Mouse (Mus musculus) midbrain, embryonic 15.5 days (tissue): ENCODE data around the gene Hao2. TPM values are rescaled to one million over a fixed set of nuclear protein-coding genes. Genes with fewer than 3 reads are reported as not detected.

ENCODE experiments used
- ATAC-seq: fragments of 200-750 bp; cut with Nextera tagmentation; replicated peaks from 2 replicates; pipeline ENCODE4 v1.8.0; 2017; ENCODE audit warnings: moderate TSS enrichment
- H3K27ac ChIP-seq: fragments of 300-500 bp; sonication (generic); 2 replicates; pipeline ENCODE4 v1.5.1; 2015; ENCODE audit warnings: mild to moderate bottlenecking, inconsistent platforms
- H3K27me3 ChIP-seq: fragments of 300-500 bp; sonication (generic); replicated peaks from 2 replicates; pipeline ENCODE4 v1.6.1; 2015; ENCODE audit warnings: inconsistent platforms
- H3K36me3 ChIP-seq: fragments of 300-500 bp; sonication (generic); replicated peaks from 2 replicates; pipeline ENCODE4 v1.6.1; 2015; ENCODE audit warnings: inconsistent platforms
- H3K4me1 ChIP-seq: fragments of 300-500 bp; sonication (generic); 2 replicates; pipeline ENCODE4 v1.6.1; 2015; ENCODE audit warnings: inconsistent platforms
- H3K4me2 ChIP-seq: fragments of 300-500 bp; sonication (generic); 2 replicates; pipeline ENCODE4 v1.6.1; 2015; ENCODE audit warnings: inconsistent platforms, mild to moderate bottlenecking, moderate library complexity
- H3K4me3 ChIP-seq: fragments of 300-500 bp; sonication (generic); 2 replicates; pipeline ENCODE4 v1.5.1; 2015; ENCODE audit warnings: mild to moderate bottlenecking, inconsistent platforms
- H3K9ac ChIP-seq: fragments of 300-500 bp; sonication (generic); 2 replicates; pipeline ENCODE4 v1.6.1; 2015; ENCODE audit warnings: mild to moderate bottlenecking, inconsistent platforms
- H3K9me3 ChIP-seq: fragments of 300-500 bp; sonication (generic); 2 replicates; pipeline ENCODE4 v1.6.1; 2016; ENCODE audit warnings: inconsistent platforms
- WGBS: fragments of 180-500 bp; shearing (Covaris S2); methylation state at CpG from one replicate; pipeline ENCODE4 v1.1.7; 2015; ENCODE audit warnings: mixed read lengths; 5-methylcytosine and 5-hydroxymethylcytosine counted together
- polyA plus RNA-seq: library from polyadenylated mRNA; unstranded; fragments of >200 nt; fragmentation: Nextera tagmentation; extraction: Ambion mirVana; gene quantifications from 2 replicates; pipeline ENCODE4 v1.2.1, GENCODE M21; 2015

Hao2 gene
- polyA plus RNA-seq = 0.10 TPM in 1 of 2 replicates, not detected in the other

DNA sequence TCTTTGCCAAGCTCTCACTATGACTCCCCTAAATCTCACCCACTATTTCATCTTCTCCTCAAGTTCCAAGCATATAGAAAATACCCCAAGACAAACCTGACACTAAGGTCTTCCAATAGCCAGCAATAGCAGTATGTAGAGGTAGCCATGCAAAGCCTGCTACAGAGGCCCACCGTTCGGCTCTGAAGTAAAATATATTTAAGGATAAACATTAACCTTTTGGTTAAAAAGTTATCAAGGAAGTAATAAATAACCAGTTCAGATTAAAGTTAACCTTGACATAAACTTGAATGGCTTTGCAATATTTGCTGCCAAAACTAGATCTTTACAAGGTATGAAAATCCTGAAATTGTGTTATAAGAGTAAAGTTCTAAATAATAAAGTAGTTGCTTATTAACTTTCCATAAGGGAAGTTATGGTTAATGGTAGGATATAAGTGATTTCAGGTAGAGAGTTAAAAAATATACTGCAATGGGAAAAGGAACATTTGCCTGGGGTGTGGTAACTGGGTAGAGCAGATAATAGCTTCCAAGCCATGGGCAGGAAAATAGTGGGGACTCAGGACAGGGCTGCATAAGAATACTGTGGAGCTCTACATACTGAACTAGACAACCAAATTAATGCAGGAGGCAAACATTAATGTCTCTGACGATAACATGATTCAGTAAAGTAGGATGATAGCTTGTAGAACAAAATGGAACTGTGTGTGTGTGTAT is at the start of gene Hao2:
Gene Hao2 (minus strand): TSS at position 183 of the 716 bp plus-strand sequence.
- H3K4me3 ChIP-seq = no peak within 1 kb of the TSS
- H3K36me3 ChIP-seq = no peaks in the 10 kb centered on the region
- no peaks in the 10 kb centered on the region for H3K27me3 ChIP-seq
- 88% methylated on average over 3 of the region's 3 CpGs for WGBS
- H3K9ac ChIP-seq = no peak within 1 kb of the TSS
- ATAC-seq = no peak
- no peaks in the 10 kb centered on the region for H3K9me3 ChIP-seq
- no peak within 1 kb of the TSS for H3K4me2 ChIP-seq
- no peaks in the 10 kb centered on the region for H3K4me1 ChIP-seq
- no peak within 1 kb of the TSS for H3K27ac ChIP-seq

- peak; percentile 64 for ATAC-seq
- H3K27ac ChIP-seq = no peak overlapping the region
- 31% methylated on average over 10 of the region's 10 CpGs for WGBS
- no peaks in the 10 kb centered on the region for H3K36me3 ChIP-seq
- H3K4me3 ChIP-seq = peak overlapping the region; percentile 34
- no peaks in the 10 kb centered on the region for H3K27me3 ChIP-seq
- peak overlapping the region; percentile 7; the same call in 1 of the 2 replicates for H3K9ac ChIP-seq
- H3K9me3 ChIP-seq = no peaks in the 10 kb centered on the region
- H3K4me2 ChIP-seq = peak overlapping the region; percentile 64
- peaks cover 15% of the 10 kb centered on the region for H3K4me1 ChIP-seq
Observed at GRCm38 (mm10) chr3:98941601-98942000, 48.6 kb upstream of the Hao2 start.

GRCm38 (mm10) chr3:98941066-98941551 is 48.1 kb upstream of the Hao2 start:
- H3K27ac ChIP-seq = peak overlapping the region; percentile 26; the same call in 1 of the 2 replicates
- H3K4me3 ChIP-seq = peak overlapping the region; percentile 34
- peak overlapping the region; percentile 64 for H3K4me2 ChIP-seq
- WGBS = 6% methylated on average over 24 of the region's 24 CpGs
- no peaks in the 10 kb centered on the region for H3K27me3 ChIP-seq
- H3K36me3 ChIP-seq = no peaks in the 10 kb centered on the region
- H3K4me1 ChIP-seq = peaks cover 15% of the 10 kb centered on the region
- ATAC-seq = peak; percentile 92
- H3K9ac ChIP-seq = peak overlapping the region; percentile 7; the same call in 1 of the 2 replicates
- no peaks in the 10 kb centered on the region for H3K9me3 ChIP-seq

GRCm38 (mm10) chr3:98940225-98940624 is 47.2 kb upstream of the Hao2 start:
- Histone ChIP-seq H3K27me3 (no peaks in the 10 kb centered on the region), H3K4me2 (no peak overlapping the region), H3K4me3 (no peak overlapping the region), H3K9me3 (no peaks in the 10 kb centered on the region), H3K27ac (no peak overlapping the region), H3K36me3 (no peaks in the 10 kb centered on the region), H3K9ac (no peak overlapping the region), H3K4me1 (peaks cover 15% of the 10 kb centered on the region)
- no peak for ATAC-seq
- 59% methylated on average over 4 of the region's 4 CpGs for WGBS

- no peak for ATAC-seq
- Histone ChIP-seq H3K27me3 (no peaks in the 10 kb centered on the region), H3K36me3 (no peaks in the 10 kb centered on the region), H3K4me3 (no peak overlapping the region), H3K4me1 (peaks cover 9% of the 10 kb centered on the region), H3K9ac (no peak overlapping the region), H3K27ac (no peak overlapping the region), H3K4me2 (no peak overlapping the region), H3K9me3 (no peaks in the 10 kb centered on the region)
- 91% methylated on average over 3 of the region's 3 CpGs for whole genome bisulfite sequencing
Observed at GRCm38 (mm10) chr3:98936446-98936845, 43.4 kb upstream of the Hao2 start.

DNA sequence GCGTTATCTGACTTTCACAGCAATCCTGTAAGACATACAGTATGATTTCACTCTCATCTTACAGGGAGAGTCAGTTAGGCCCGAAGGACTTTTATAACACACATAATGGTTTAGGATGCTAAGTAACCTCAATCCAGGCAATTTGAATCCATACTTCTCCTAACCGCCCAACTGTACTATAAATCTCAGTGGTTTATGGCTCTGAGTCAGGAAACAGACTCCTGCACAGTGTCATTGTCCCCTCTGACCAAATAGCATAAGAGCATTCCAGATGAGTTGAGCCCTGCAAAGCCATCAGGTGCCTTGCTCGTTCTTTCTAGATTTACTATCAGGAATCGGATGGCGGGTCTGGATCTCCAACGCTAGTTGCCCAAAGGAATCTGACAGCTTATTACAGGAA is 41.6 kb upstream of the Hao2 start:
- H3K4me2 ChIP-seq = no peak overlapping the region
- ATAC-seq = no peak
- H3K27me3 ChIP-seq = no peaks in the 10 kb centered on the region
- no peaks in the 10 kb centered on the region for H3K4me1 ChIP-seq
- WGBS = 94% methylated on average over 7 of the region's 7 CpGs
- H3K9me3 ChIP-seq = no peaks in the 10 kb centered on the region
- no peak overlapping the region for H3K27ac ChIP-seq
- no peak overlapping the region for H3K9ac ChIP-seq
- H3K4me3 ChIP-seq = no peak overlapping the region
- H3K36me3 ChIP-seq = no peaks in the 10 kb centered on the region

- Histone ChIP-seq H3K27ac (no peak overlapping the region), H3K9me3 (no peaks in the 10 kb centered on the region), H3K4me3 (no peak overlapping the region), H3K4me1 (no peaks in the 10 kb centered on the region), H3K9ac (no peak overlapping the region), H3K4me2 (no peak overlapping the region), H3K27me3 (no peaks in the 10 kb centered on the region), H3K36me3 (no peaks in the 10 kb centered on the region)
- 92% methylated on average over 1 of the region's 1 CpGs for WGBS
- no peak for ATAC-seq
Observed at GRCm38 (mm10) chr3:98934041-98934440, 41.0 kb upstream of the Hao2 start.

DNA sequence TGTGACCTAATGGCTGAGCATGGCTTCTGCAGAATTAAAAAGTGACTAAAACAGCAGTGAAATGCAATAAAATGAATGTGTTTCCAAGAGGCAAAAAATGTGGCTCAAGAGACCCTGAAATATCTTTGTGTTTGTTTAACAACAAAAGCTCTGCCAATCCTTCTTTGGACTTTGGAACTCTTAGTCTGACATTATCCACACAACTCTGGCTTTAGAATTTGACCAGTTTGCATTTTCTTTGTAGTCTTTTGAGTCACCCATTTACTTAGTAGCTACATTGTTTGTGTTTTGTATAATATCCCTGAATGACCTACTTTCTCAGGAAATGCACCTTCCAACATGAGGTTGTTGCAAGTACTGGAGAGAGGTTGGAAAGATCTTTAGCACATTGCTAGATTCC is 39.4 kb upstream of the Hao2 start:
- no peaks in the 10 kb centered on the region for H3K27me3 ChIP-seq
- no peaks in the 10 kb centered on the region for H3K36me3 ChIP-seq
- no peak overlapping the region for H3K4me3 ChIP-seq
- ATAC-seq = no peak
- no peaks in the 10 kb centered on the region for H3K4me1 ChIP-seq
- no peak overlapping the region for H3K27ac ChIP-seq
- no peak overlapping the region for H3K4me2 ChIP-seq
- H3K9ac ChIP-seq = no peak overlapping the region
- no peaks in the 10 kb centered on the region for H3K9me3 ChIP-seq

GRCm38 (mm10) chr3:98931836-98932235 is 38.8 kb upstream of the Hao2 start:
- Histone ChIP-seq H3K4me3 (no peak overlapping the region), H3K27me3 (no peaks in the 10 kb centered on the region), H3K4me2 (no peak overlapping the region), H3K9me3 (no peaks in the 10 kb centered on the region), H3K9ac (no peak overlapping the region), H3K36me3 (no peaks in the 10 kb centered on the region), H3K4me1 (no peaks in the 10 kb centered on the region), H3K27ac (no peak overlapping the region)
- ATAC-seq = no peak
- WGBS = 78% methylated on average over 1 of the region's 1 CpGs

DNA sequence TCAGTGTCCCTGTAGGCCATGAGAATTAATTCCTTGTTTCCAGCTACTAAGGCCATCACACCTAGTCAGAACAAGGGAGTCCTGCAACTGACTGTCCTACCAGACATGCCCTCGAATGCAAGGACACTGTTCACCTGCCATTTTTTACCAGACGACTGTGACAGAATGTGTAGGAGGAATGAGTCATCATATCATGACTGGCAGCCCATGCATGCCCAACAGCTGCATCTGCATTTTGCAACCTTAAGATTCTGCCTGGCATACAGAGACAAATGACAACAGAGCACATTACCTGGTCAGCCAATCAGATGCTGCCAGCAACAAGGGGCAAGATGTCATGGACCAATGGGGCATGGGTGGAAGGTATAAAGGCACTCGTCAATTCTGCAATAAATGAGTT is 27.4 kb upstream of the Hao2 start:
- H3K4me3 ChIP-seq = no peak overlapping the region
- H3K4me1 ChIP-seq = no peaks in the 10 kb centered on the region
- no peak overlapping the region for H3K27ac ChIP-seq
- no peak for ATAC-seq
- H3K27me3 ChIP-seq = no peaks in the 10 kb centered on the region
- H3K9ac ChIP-seq = no peak overlapping the region
- no peaks in the 10 kb centered on the region for H3K9me3 ChIP-seq
- no peak overlapping the region for H3K4me2 ChIP-seq
- H3K36me3 ChIP-seq = no peaks in the 10 kb centered on the region
- 93% methylated on average over 3 of the region's 3 CpGs for WGBS

GRCm38 (mm10) chr3:98917260-98917659 is 24.2 kb upstream of the Hao2 start:
- no peak overlapping the region for H3K27ac ChIP-seq
- no peaks in the 10 kb centered on the region for H3K9me3 ChIP-seq
- H3K9ac ChIP-seq = no peak overlapping the region
- H3K4me3 ChIP-seq = no peak overlapping the region
- no CpG with 5 or more reads among the region's 1 CpGs for WGBS
- ATAC-seq = no peak
- H3K4me2 ChIP-seq = no peak overlapping the region
- no peaks in the 10 kb centered on the region for H3K36me3 ChIP-seq
- H3K27me3 ChIP-seq = no peaks in the 10 kb centered on the region
- H3K4me1 ChIP-seq = no peaks in the 10 kb centered on the region

DNA sequence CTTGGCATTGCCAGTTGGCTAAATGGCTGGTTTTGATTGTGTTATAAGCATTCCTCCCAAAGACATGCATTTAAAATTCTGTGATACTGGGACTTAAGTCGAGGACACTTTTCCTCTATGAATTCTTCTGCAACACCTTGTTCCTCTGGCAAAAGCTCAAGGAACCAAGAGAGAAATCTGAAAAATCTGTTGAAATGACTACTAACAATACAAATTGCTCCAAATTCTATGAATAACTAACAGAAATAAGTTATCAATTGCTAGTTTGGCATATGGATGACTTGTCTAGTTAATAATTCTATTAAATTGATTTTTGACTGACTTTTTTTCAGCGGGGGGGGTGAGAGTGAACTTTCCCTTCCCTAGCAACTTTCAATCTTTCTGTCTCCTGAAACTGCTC is 23.8 kb upstream of the Hao2 start:
- no peaks in the 10 kb centered on the region for H3K4me1 ChIP-seq
- WGBS = 88% methylated on average over 2 of the region's 2 CpGs
- no peaks in the 10 kb centered on the region for H3K9me3 ChIP-seq
- H3K36me3 ChIP-seq = no peaks in the 10 kb centered on the region
- no peak overlapping the region for H3K9ac ChIP-seq
- H3K4me3 ChIP-seq = no peak overlapping the region
- ATAC-seq = no peak
- no peak overlapping the region for H3K27ac ChIP-seq
- H3K27me3 ChIP-seq = no peaks in the 10 kb centered on the region
- H3K4me2 ChIP-seq = no peak overlapping the region

DNA sequence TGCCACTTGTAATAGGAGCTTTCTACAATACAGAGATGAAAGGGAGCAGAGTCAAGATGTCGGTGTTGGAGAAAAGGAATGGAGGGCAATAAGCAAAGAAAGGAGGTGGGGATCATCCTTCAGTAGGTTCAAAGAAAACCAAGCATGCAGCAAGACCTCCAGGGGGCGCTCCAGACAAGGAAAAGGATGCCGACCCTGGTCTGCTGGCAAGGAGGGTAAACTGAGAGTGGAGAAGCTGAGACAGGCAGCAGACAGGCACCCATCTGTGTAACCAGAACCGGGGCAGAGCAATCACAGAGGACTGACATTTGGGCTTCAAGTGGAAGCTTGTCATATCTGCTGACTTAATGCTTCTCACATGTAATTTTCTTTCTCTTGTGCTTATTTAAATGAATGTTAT is 22.6 kb upstream of the Hao2 start:
- WGBS = 5% methylated on average over 4 of the region's 4 CpGs
- no peak for ATAC-seq
- Histone ChIP-seq H3K4me1 (no peaks in the 10 kb centered on the region), H3K36me3 (no peaks in the 10 kb centered on the region), H3K4me2 (no peak overlapping the region), H3K27ac (no peak overlapping the region), H3K4me3 (no peak overlapping the region), H3K27me3 (no peaks in the 10 kb centered on the region), H3K9me3 (no peaks in the 10 kb centered on the region), H3K9ac (no peak overlapping the region)
